Mouse (Mus musculus): ENCODE measurements at regions not wholly inside any gene's neighbourhood (a gene's known extent, or its start where the extent isn't known, plus 50 kb on each side); places are given as distances from the start of the nearest gene placed in this dataset.

DNA sequence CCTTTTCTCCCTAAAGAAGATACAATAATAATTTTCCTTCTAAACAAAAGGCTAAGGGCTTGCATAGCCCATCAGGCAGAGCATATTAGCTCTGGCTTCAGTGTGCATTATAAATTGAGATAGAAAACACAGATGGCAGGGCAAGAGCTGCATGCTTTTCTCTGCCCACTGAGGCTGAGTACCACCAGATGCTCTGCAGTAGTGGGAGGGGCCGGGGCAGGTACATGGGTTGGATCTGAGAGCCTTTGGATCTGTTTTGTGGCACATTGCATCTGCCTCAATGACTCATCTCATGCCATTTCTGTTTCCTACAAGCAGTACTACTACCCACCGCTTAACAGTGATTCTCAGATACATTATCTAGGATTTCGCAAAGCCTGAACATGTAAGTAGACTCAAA is 412.7 kb downstream of the Pik3r1 start:
- Histone ChIP-seq H3K4me3 (replicated peaks) (no peak overlapping the region), H3K9me3 (no peaks in the 10 kb centered on the region), H3K9ac (no peak overlapping the region), H3K4me2 (no peak overlapping the region), H3K27me3 (no peaks in the 10 kb centered on the region), H3K36me3 (replicated peaks) (no peaks in the 10 kb centered on the region), H3K4me1 (no peaks in the 10 kb centered on the region), H3K27ac (no peak overlapping the region)
- ATAC-seq (ENCODE audit: low FRiP score), result no peak
- WGBS, result 90% methylated on average over 3 of the region's 3 CpGs

DNA sequence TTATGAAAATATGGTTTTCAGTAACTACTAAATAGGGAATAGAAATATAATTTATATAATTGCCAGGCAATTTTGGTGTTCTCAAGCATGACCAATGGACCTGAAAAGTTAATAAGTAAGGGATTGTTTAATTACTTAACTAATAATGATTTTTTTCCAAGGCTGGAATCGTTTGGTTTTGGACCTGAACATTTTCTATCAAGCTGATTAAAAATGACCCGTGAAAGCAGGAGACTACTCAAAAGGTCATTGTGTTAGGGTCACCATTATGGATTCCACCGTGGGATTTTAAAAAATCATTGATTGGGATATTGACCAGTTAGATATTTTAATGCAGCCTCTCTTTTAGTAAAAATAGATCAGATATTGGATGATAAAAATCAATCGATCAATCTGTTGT is 416.9 kb downstream of the Pik3r1 start:
- ATAC-seq (ENCODE audit: low FRiP score), result no peak
- H3K4me3 ChIP-seq (replicated peaks), result no peak overlapping the region
- 86% methylated on average over 4 of the region's 4 CpGs for WGBS
- no peaks in the 10 kb centered on the region for H3K27me3 ChIP-seq
- H3K4me1 ChIP-seq, result no peaks in the 10 kb centered on the region
- no peak overlapping the region for H3K9ac ChIP-seq
- H3K4me2 ChIP-seq, result no peak overlapping the region
- H3K9me3 ChIP-seq, result no peaks in the 10 kb centered on the region
- H3K27ac ChIP-seq, result no peak overlapping the region
- no peaks in the 10 kb centered on the region for H3K36me3 ChIP-seq (replicated peaks)

DNA sequence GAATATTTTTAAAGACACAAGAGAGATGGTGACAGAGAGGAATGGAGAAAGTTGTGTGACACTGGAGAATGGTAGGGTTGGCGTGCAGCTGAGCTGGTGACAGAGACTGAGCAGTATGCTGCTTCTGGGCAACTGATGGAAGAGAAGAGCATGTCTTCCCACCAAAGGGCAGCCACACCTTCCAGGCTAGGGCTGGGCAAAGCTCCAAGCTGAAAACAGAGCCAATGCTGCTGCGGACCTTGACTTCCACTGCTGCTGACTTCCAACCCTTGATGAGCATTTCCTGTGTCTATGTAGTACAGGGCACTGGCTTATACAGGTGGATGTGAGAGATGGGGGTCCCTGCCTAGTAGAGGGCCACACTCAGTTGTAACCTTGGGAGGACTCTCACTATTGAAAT is 418.7 kb downstream of the Pik3r1 start:
- no peak for ATAC-seq (ENCODE audit: low FRiP score)
- no peak overlapping the region for H3K4me3 ChIP-seq (replicated peaks)
- no peaks in the 10 kb centered on the region for H3K9me3 ChIP-seq
- H3K9ac ChIP-seq, result no peak overlapping the region
- 96% methylated on average over 2 of the region's 2 CpGs for WGBS
- H3K4me1 ChIP-seq, result no peaks in the 10 kb centered on the region
- H3K27ac ChIP-seq, result no peak overlapping the region
- no peaks in the 10 kb centered on the region for H3K27me3 ChIP-seq
- no peak overlapping the region for H3K4me2 ChIP-seq
- H3K36me3 ChIP-seq (replicated peaks), result no peaks in the 10 kb centered on the region

DNA sequence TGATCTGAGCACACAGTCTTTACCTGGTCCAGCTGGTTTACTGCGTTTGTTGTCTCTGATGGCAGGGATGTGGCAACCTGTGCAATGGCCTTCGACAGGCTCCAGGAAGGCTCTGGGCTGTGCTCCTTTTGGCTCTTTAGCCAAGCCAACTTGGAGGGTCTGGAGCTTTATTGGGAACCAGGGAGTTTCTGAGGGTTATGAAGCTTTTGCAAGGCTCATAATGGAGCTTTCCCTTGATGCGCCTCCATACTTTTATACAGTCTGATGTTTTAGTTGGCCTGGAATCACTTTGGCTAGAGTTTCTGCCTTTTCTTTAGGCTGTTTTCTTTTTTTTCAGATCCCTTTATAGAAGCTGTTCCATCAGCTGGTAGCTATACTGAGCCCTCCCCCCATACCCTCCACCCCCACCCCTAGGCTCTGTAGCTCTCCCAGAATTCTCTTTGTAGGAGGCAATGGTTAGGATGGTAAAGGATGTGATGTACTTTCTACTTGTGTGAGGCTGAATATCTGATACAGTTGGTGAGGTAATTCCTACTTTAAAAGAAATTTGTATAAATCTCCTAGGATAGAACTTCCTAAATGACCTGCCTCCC is 429.6 kb downstream of the Pik3r1 start:
- no peak for ATAC-seq (ENCODE audit: low FRiP score)
- Histone ChIP-seq H3K4me1 (no peaks in the 10 kb centered on the region), H3K4me3 (replicated peaks) (no peak overlapping the region), H3K4me2 (no peak overlapping the region), H3K9me3 (no peaks in the 10 kb centered on the region), H3K9ac (no peak overlapping the region), H3K27ac (no peak overlapping the region), H3K27me3 (no peaks in the 10 kb centered on the region), H3K36me3 (replicated peaks) (no peaks in the 10 kb centered on the region)
- WGBS, result 96% methylated on average over 3 of the region's 3 CpGs

DNA sequence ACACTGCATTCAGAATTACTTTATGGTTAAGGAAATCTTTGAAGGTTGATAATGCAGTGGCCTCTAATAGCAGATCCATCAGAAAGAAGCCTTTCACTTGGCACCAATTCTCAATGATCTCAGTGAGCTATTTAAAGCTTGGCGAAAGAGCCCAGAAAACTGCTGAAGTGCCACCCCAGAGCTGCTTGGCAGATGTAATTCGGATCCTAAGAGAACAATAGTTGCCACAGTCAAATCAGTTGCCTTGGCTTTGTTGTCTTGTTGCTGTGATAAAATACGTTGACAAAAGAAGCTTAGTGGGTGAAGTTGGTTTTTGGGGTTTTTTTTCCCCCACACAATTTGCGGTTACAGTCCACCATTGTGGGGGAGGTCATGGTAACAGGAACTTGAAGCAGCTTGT is 449.4 kb downstream of the Pik3r1 start:
- Histone ChIP-seq H3K4me1 (no peaks in the 10 kb centered on the region), H3K27me3 (no peaks in the 10 kb centered on the region), H3K9ac (no peak overlapping the region), H3K4me2 (no peak overlapping the region), H3K4me3 (replicated peaks) (no peak overlapping the region), H3K36me3 (replicated peaks) (no peaks in the 10 kb centered on the region), H3K9me3 (no peaks in the 10 kb centered on the region), H3K27ac (no peak overlapping the region)
- WGBS, result 83% methylated on average over 4 of the region's 4 CpGs
- no peak for ATAC-seq (ENCODE audit: low FRiP score)

DNA sequence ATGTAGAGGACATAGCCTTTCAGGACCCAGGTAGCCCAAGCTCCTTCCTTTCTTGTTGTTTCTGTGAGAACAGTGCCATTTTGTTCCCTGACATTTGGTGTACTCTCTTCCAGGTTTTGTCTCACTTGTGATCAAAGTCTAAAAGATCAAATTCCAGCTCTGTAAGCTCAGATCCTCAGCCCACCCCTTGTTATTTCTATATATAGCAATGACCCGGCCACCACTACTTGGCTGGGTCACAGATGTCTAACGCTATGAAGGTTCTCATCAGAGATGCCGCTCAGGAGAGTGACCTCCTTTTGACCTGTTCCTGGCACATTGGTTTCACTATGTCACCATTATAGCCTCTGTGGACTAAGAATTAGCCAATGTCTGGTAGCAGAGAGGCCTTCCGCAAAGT is 451.7 kb downstream of the Pik3r1 start:
- no peak for ATAC-seq (ENCODE audit: low FRiP score)
- Histone ChIP-seq H3K27ac (no peak overlapping the region), H3K4me2 (no peak overlapping the region), H3K36me3 (replicated peaks) (no peaks in the 10 kb centered on the region), H3K27me3 (no peaks in the 10 kb centered on the region), H3K4me1 (no peaks in the 10 kb centered on the region), H3K9ac (no peak overlapping the region), H3K9me3 (no peaks in the 10 kb centered on the region), H3K4me3 (replicated peaks) (no peak overlapping the region)
- WGBS, result 86% methylated on average over 4 of the region's 4 CpGs

DNA sequence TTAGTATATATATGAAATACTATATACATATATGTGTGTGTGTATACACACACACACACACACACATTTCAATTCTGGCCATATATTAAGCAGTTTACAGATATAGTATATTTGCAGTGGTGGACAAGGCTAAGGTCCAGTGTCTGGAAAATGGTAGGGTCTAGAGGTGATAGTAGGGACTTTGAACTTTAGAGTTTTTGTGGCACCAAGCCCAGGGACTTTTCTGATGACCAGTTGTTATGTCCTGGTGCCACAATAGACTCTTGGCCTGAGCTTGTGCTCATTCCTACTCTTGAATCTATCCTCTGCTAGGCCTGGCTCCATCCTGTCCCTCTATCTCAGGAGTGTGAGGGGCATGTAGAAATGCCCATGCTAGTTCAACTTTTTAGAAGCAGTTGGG is 454.0 kb downstream of the Pik3r1 start:
- Histone ChIP-seq H3K9ac (no peak overlapping the region), H3K36me3 (replicated peaks) (no peaks in the 10 kb centered on the region), H3K9me3 (no peaks in the 10 kb centered on the region), H3K4me2 (no peak overlapping the region), H3K4me3 (replicated peaks) (no peak overlapping the region), H3K27ac (no peak overlapping the region), H3K27me3 (no peaks in the 10 kb centered on the region), H3K4me1 (no peaks in the 10 kb centered on the region)
- ATAC-seq (ENCODE audit: low FRiP score), result no peak

DNA sequence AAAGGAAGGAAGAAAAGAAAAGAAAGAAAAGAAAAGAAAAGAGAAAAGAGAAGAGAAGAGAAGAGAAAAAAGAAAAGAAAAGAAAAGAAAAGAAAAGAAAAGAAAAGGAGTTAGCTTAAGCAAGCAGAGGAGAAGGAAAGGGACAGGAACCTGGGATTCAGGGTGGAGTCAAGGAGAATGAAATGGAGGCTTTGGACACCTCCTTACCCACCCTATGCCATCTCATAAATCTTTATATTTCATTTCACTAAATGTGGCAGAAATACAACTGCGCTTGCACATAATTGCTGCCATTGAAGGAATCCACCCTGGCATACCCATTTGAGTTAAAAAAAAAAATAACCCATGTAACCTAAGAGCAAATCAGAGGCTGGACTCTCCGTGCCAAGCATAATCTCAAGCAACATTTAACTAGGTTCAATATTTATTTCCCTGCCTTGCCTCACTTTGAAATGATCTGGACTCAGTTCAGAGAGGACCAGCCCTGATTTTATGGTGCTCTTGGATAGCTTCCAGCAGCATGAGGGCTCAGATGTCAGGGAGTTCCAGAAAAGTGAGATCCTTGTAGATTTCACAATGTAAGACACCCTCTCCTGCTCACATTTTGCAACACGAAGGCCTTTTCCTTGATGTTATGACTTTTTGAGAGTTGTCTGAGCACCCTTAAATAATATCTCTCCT is 456.2 kb downstream of the Pik3r1 start:
- Histone ChIP-seq H3K4me1 (no peaks in the 10 kb centered on the region), H3K36me3 (replicated peaks) (no peaks in the 10 kb centered on the region), H3K27me3 (no peaks in the 10 kb centered on the region), H3K9me3 (no peaks in the 10 kb centered on the region), H3K27ac (no peak overlapping the region), H3K9ac (no peak overlapping the region), H3K4me2 (no peak overlapping the region), H3K4me3 (replicated peaks) (no peak overlapping the region)
- 91% methylated on average over 3 of the region's 3 CpGs for WGBS
- ATAC-seq (ENCODE audit: low FRiP score), result no peak

DNA sequence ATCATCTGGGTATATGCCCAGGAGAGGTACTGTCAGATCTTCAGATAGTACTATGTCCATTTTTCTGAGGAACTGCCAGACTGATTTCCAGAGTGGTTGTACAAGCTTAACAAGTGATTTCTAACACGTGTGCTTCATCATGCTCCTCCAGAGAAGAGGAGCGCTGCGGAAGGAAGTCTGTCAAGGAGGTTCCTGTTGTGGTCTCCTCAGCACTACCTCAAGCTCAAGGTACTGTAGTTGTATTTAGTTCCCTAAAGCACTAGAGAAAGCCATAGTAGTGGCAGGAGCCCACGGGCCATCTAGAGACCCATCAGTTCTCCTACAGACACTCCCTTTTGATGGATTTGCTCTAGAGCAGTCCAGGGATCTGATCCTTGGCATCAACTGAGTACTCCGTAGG is 459.3 kb downstream of the Pik3r1 start:
- no peak for ATAC-seq (ENCODE audit: low FRiP score)
- Histone ChIP-seq H3K27ac (no peak overlapping the region), H3K27me3 (no peaks in the 10 kb centered on the region), H3K9ac (no peak overlapping the region), H3K9me3 (no peaks in the 10 kb centered on the region), H3K4me1 (peaks cover 8% of the 10 kb centered on the region; the same call in 1 of the 2 replicates), H3K4me2 (no peak overlapping the region), H3K4me3 (replicated peaks) (no peak overlapping the region), H3K36me3 (replicated peaks) (no peaks in the 10 kb centered on the region)
- 93% methylated on average over 5 of the region's 5 CpGs for WGBS

DNA sequence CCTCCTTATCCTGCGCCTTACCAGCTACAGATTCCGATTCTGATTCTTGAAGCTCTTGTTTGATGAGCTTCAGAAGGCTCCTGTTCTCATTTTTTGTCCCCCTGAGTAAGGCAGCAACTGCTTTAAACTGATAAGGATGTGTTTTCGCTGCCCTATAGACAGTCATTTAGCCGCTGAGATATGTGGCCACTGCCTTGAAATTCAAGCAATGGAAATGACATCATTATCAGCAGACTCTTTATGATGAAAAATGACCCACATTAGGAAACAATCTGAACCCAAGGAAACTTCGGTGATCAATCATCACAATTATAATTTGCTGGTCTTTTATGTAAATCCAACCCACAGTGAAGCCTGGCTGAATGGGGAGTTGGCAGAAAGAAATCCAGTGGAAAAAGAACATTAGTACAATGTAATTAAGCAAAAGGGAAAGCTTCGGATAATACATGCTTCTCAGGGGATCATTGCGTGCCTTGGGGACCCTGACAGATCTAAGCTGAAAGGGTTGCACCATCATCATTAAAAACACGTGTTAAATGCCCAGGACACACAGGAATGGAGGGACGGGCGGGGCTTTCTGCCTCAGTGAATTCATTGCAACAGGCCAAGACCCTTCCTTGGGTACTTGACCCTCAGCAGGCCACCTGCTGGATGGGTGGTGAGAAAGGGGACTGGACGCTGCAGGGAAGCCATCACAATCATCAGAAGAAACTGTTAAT is 462.2 kb downstream of the Pik3r1 start:
- H3K4me1 ChIP-seq, result peaks cover 8% of the 10 kb centered on the region; the same call in 1 of the 2 replicates
- H3K9ac ChIP-seq, result no peak overlapping the region
- 57% methylated on average over 11 of the region's 11 CpGs for WGBS
- H3K4me2 ChIP-seq, result no peak overlapping the region
- no peaks in the 10 kb centered on the region for H3K36me3 ChIP-seq (replicated peaks)
- H3K9me3 ChIP-seq, result no peaks in the 10 kb centered on the region
- no peak overlapping the region for H3K4me3 ChIP-seq (replicated peaks)
- no peaks in the 10 kb centered on the region for H3K27me3 ChIP-seq
- H3K27ac ChIP-seq, result no peak overlapping the region
- ATAC-seq (ENCODE audit: low FRiP score), result no peak

DNA sequence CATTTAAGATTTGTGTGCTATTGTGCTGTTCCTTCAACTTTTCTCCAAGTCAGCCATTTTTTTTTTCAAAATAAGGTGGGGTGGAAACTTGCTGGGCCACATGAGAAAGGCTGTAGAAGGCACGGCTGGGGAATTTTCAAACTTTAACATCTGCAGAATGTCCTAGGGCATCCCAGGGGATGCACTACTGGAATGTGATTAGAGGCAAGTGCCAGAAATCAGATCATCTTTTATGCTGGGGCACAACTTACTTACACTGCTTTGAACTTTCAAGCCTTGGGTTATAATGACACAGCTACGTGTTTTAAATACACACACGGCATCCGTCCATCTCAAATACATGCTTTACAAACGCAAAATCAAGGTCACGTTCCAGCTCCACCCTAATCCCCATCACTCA is 463.0 kb downstream of the Pik3r1 start:
- Histone ChIP-seq H3K4me3 (replicated peaks) (no peak overlapping the region), H3K27me3 (no peaks in the 10 kb centered on the region), H3K4me2 (no peak overlapping the region), H3K9me3 (no peaks in the 10 kb centered on the region), H3K27ac (no peak overlapping the region), H3K4me1 (peaks cover 8% of the 10 kb centered on the region; the same call in 1 of the 2 replicates), H3K36me3 (replicated peaks) (no peaks in the 10 kb centered on the region), H3K9ac (no peak overlapping the region)
- 71% methylated on average over 6 of the region's 6 CpGs for WGBS
- no peak for ATAC-seq (ENCODE audit: low FRiP score)

DNA sequence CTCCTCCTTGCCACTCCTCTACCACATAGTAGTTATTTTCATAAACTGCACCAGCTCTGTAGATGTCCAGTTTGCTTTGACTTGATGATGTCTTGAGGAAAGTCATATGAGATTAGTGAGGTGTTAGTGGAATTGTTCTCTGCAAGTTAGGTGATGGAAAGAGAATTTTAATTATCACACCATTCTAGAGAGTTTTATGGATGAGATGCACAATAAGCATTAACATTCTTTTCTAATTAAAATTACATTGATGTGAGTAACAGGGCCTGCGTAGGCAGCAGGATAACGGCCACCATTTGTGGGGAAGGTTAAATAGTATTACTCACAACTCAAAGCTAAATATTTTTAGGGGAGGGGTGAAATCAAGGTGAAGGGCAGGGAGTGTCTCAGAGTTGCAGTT is 466.7 kb downstream of the Pik3r1 start:
- peaks cover 8% of the 10 kb centered on the region; the same call in 1 of the 2 replicates for H3K4me1 ChIP-seq
- no peaks in the 10 kb centered on the region for H3K9me3 ChIP-seq
- H3K4me2 ChIP-seq, result no peak overlapping the region
- WGBS, result 63% methylated on average over 2 of the region's 2 CpGs
- H3K36me3 ChIP-seq (replicated peaks), result no peaks in the 10 kb centered on the region
- H3K4me3 ChIP-seq (replicated peaks), result no peak overlapping the region
- ATAC-seq (ENCODE audit: low FRiP score), result no peak
- H3K9ac ChIP-seq, result no peak overlapping the region
- no peak overlapping the region for H3K27ac ChIP-seq
- no peaks in the 10 kb centered on the region for H3K27me3 ChIP-seq

DNA sequence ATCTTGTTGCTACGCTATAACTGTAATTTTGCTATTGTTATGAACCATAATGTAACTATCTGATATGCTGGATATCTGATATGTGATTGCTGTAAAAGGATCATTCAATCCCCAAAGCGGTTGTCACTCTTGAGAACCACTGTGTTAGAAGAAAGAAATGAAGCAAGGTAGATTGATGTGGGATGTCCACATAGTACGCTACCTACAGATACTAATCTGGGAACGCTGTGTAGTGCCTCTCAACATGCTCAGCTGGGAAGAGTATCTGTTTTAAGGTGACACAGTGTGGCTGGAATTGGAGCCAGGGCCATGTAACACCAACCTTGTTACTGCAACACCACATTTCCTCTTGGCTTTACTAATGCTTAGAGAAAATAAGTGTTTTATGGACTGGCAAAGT is 456.2 kb upstream of the Slc30a5 start:
- 95% methylated on average over 4 of the region's 4 CpGs for WGBS
- no peak overlapping the region for H3K27ac ChIP-seq
- no peak overlapping the region for H3K4me3 ChIP-seq (replicated peaks)
- no peaks in the 10 kb centered on the region for H3K9me3 ChIP-seq
- no peaks in the 10 kb centered on the region for H3K36me3 ChIP-seq (replicated peaks)
- ATAC-seq (ENCODE audit: low FRiP score), result no peak
- no peak overlapping the region for H3K9ac ChIP-seq
- H3K4me2 ChIP-seq, result no peak overlapping the region
- H3K27me3 ChIP-seq, result no peaks in the 10 kb centered on the region
- peaks cover 10% of the 10 kb centered on the region for H3K4me1 ChIP-seq

All from forebrain, embryonic 12.5 days (tissue).